Mouse (Mus musculus) liver, embryonic 14.5 days (tissue): Measurements from ENCODE around the gene Dyx1c1. TPM values are rescaled to one million over a fixed set of nuclear protein-coding genes. Genes with fewer than 3 reads are reported as not detected.
A peak's percentile ranks its signal among the peaks of the same experiment; 100 is the strongest.

Experiments used
- ATAC-seq: fragments of 200-750 bp; cut with Nextera tagmentation; 2 replicates; pipeline ENCODE4 v1.8.0; 2017; ENCODE audit warnings: moderate number of reproducible peaks, mild to moderate bottlenecking, moderate library complexity; ENCODE audit not compliant: insufficient read depth
- DNase-seq, 3 experiments: peaks; one replicate each; pipeline ENCODE4 v3.0.0-alpha.2; 2012 to 2013; ENCODE audit warnings: low read depth in 3 of 3, low spot score in 3 of 3
- H3K27ac ChIP-seq: fragments of 300-500 bp; sonication (generic); 2 replicates; pipeline ENCODE4 v1.5.1; 2014; ENCODE audit warnings: moderate library complexity, mild to moderate bottlenecking, control low read depth, inconsistent platforms
- H3K27me3 ChIP-seq: fragments of 300-500 bp; sonication (generic); 2 replicates; pipeline ENCODE4 v1.6.1; 2014; ENCODE audit warnings: mild to moderate bottlenecking, low read length, moderate library complexity; ENCODE audit not compliant: control insufficient read depth, insufficient read depth
- H3K36me3 ChIP-seq: fragments of 300-500 bp; sonication (generic); replicated peaks from 2 replicates; pipeline ENCODE4 v1.6.1; 2014; ENCODE audit warnings: low read depth; ENCODE audit not compliant: control insufficient read depth, insufficient read depth
- H3K4me1 ChIP-seq, 2 experiments: fragments of 200-500 bp in 1 of 2; fragments of 300-500 bp in 1 of 2; sonication (generic) in 1 of 2; replicated peaks; 2 replicates each; pipeline ENCODE4 v1.6.1; 2012 to 2014; ENCODE audit warnings: antibody characterized with exemption in 1 of 2, inconsistent platforms in 1 of 2, low read length in 1 of 2; ENCODE audit not compliant: control insufficient read depth in 2 of 2, insufficient read depth in 2 of 2
- H3K4me2 ChIP-seq: fragments of 300-500 bp; sonication (generic); 2 replicates; pipeline ENCODE4 v1.6.1; 2014; ENCODE audit warnings: low read depth, mild to moderate bottlenecking, control low read depth, moderate library complexity
- H3K4me3 ChIP-seq, 2 experiments: fragments of 200-500 bp in 1 of 2; fragments of 300-500 bp in 1 of 2; sonication (generic) in 1 of 2; 2 replicates each; pipeline ENCODE4 v1.5.1; 2012 to 2014; ENCODE audit warnings: low read depth in 2 of 2, low read length in 2 of 2, mild to moderate bottlenecking in 2 of 2, control low read depth in 1 of 2, inconsistent platforms in 1 of 2, moderate library complexity in 1 of 2; ENCODE audit not compliant: insufficient read depth in 1 of 2
- H3K9ac ChIP-seq: fragments of 300-500 bp; sonication (generic); replicated peaks from 2 replicates; pipeline ENCODE4 v1.6.1; 2014; ENCODE audit warnings: mild to moderate bottlenecking, control low read depth, moderate library complexity
- H3K9me3 ChIP-seq: fragments of 300-500 bp; sonication (generic); 2 replicates; pipeline ENCODE4 v1.6.1; 2016; ENCODE audit warnings: low read length, mixed read lengths; ENCODE audit not compliant: control insufficient read depth
- CTCF ChIP-seq: IDR thresholded peaks from 2 replicates; pipeline ENCODE4 v1.5.1; 2016; ENCODE audit warnings: antibody characterized with exemption, low read depth, control low read depth
- EP300 ChIP-seq: IDR thresholded peaks from 2 replicates; pipeline ENCODE4 v1.6.1; 2016; ENCODE audit warnings: antibody characterized with exemption, low read depth
- WGBS: fragments of 180-500 bp; shearing (Covaris S2); extraction: QIAGEN DNeasy Blood & Tissue Kit; methylation state at CpG from one replicate; pipeline ENCODE4 v1.1.7; 2014; ENCODE audit not compliant: insufficient replicate concordance; 5-methylcytosine and 5-hydroxymethylcytosine counted together
- polyA plus RNA-seq, 2 experiments: library from polyadenylated mRNA; depleted of rRNA in 1 of 2; stranded (reverse) in 1 of 2; unstranded in 1 of 2; fragments of >200 nt; fragmentation: Nextera tagmentation in 1 of 2; extraction: Ambion mirVana in 1 of 2; gene quantifications; 2 replicates each; pipeline versions ENCODE4 v1.2.1 to v1.2.3; 2012 to 2014

Dyx1c1 gene
- polyA plus RNA-seq, 2 experiments: 0.13 to 0.15 TPM

- Histone ChIP-seq H3K9ac (peak within 1 kb of the TSS; percentile 77), H3K36me3 (no peaks in the 10 kb centered on the region), H3K4me3 (peak within 1 kb of the TSS; percentile 76), H3K9me3 (no peaks in the 10 kb centered on the region), H3K4me2 (peak within 1 kb of the TSS; percentile 96), H3K27ac (peak within 1 kb of the TSS; percentile 17), H3K4me1 (peaks cover 5 to 10% of the 10 kb centered on the region in 2 experiments), H3K27me3 (no peaks in the 10 kb centered on the region)
- DNase-seq (peak; percentile 92 to 93 (median 93)), ATAC-seq (peak; percentile 99)
- WGBS: under 1% methylated on average over 88 of the region's 88 CpGs
- TF ChIP-seq EP300: no peak
- peak; percentile 48 for TF ChIP-seq CTCF
These were observed 26.9 kb downstream of the Dyx1c1 start, which contains the start of the genes Ccpg1os and Ccpg1 for GRCm38 (mm10) chr9:72985250-72986220. Gene Ccpg1os, minus strand, starts transcription at chr9:72985382. Gene Ccpg1, plus strand, starts transcription at chr9:72985429.

GRCm38 (mm10) chr9:72987703-72988102, 29.1 kb downstream of the Dyx1c1 start:
- DNase-seq: no peak
- H3K27me3 ChIP-seq: no peaks in the 10 kb centered on the region
- H3K4me3 ChIP-seq: no peak overlapping the region
- ATAC-seq: no peak
- no peaks in the 10 kb centered on the region for H3K36me3 ChIP-seq
- no peak overlapping the region for H3K9ac ChIP-seq
- H3K27ac ChIP-seq: no peak overlapping the region
- H3K4me1 ChIP-seq: peaks cover 5 to 10% of the 10 kb centered on the region in 2 experiments
- H3K4me2 ChIP-seq: no peak overlapping the region
- no peak for TF ChIP-seq EP300
- TF ChIP-seq CTCF: no peak
- no peaks in the 10 kb centered on the region for H3K9me3 ChIP-seq
- 54% methylated on average over 3 of the region's 3 CpGs for WGBS

- Histone ChIP-seq H3K4me3 (no peak overlapping the region), H3K27me3 (no peaks in the 10 kb centered on the region), H3K4me1 (peaks cover 5 to 10% of the 10 kb centered on the region in 2 experiments), H3K4me2 (no peak overlapping the region), H3K9me3 (no peaks in the 10 kb centered on the region), H3K36me3 (no peaks in the 10 kb centered on the region), H3K9ac (no peak overlapping the region), H3K27ac (no peak overlapping the region)
- no peak for ATAC-seq
- DNase-seq: no peak
- no peak for TF ChIP-seq EP300
- no peak for TF ChIP-seq CTCF
- 64% methylated on average over 5 of the region's 5 CpGs for whole genome bisulfite sequencing
These were observed 30.1 kb downstream of the Dyx1c1 start for GRCm38 (mm10) chr9:72988706-72989105.

- Histone ChIP-seq H3K4me2 (no peak overlapping the region), H3K27me3 (no peaks in the 10 kb centered on the region), H3K4me1 (peaks cover 0 to 2% of the 10 kb centered on the region in 2 experiments; a peak in 1 of 4 replicates), H3K9ac (no peak overlapping the region), H3K4me3 (no peak overlapping the region), H3K9me3 (no peaks in the 10 kb centered on the region), H3K27ac (no peak overlapping the region), H3K36me3 (no peaks in the 10 kb centered on the region)
- ATAC-seq: no peak
- no peak for DNase-seq
- TF ChIP-seq CTCF (no peak), EP300 (no peak)
- WGBS: 84% methylated on average over 2 of the region's 2 CpGs
These were observed 32.8 kb downstream of the Dyx1c1 start for GRCm38 (mm10) chr9:72991420-72991819.

GRCm38 (mm10) chr9:72992576-72992975, 34.0 kb downstream of the Dyx1c1 start:
- Histone ChIP-seq H3K27me3 (no peaks in the 10 kb centered on the region), H3K27ac (no peak overlapping the region), H3K4me1 (0 out of 4 replicates have a peak, but pooled peaks cover 0 to 2% of the 10 kb centered on the region in 2 experiments), H3K9ac (no peak overlapping the region), H3K36me3 (no peaks in the 10 kb centered on the region), H3K9me3 (no peaks in the 10 kb centered on the region), H3K4me2 (no peak overlapping the region), H3K4me3 (no peak overlapping the region)
- 75% methylated on average over 5 of the region's 5 CpGs for WGBS
- no peak for ATAC-seq
- TF ChIP-seq EP300 (no peak), CTCF (no peak)
- no peak for DNase-seq
